Mouse (Mus musculus) bone marrow macrophage, adult 2 months (primary cell): Measurements from ENCODE around the gene Mansc1. TPM values are rescaled to one million over a fixed set of nuclear protein-coding genes. Genes with fewer than 3 reads are reported as not detected.
A peak's percentile ranks its signal among the peaks of the same experiment; 100 is the strongest.

ENCODE experiments used
- H3K27ac ChIP-seq: 2 replicates; pipeline ENCODE4 v1.5.1; 2012; ENCODE audit warnings: low read depth, low read length; ENCODE audit not compliant: insufficient read depth
- H3K4me1 ChIP-seq: 2 replicates; pipeline ENCODE4 v1.6.1; 2012; ENCODE audit warnings: low read length; ENCODE audit not compliant: control insufficient read depth, insufficient read depth
- H3K4me3 ChIP-seq: 2 replicates; pipeline ENCODE4 v1.5.1; 2012; ENCODE audit warnings: mild to moderate bottlenecking, low read length, moderate library complexity; ENCODE audit not compliant: insufficient read depth
- CTCF ChIP-seq: IDR thresholded peaks from 2 replicates; pipeline ENCODE4 v1.5.1; 2012; ENCODE audit warnings: low read depth, mild to moderate bottlenecking, low read length, moderate library complexity
- POLR2A ChIP-seq: IDR thresholded peaks from 2 replicates; pipeline ENCODE4 v1.6.1; 2012; ENCODE audit warnings: mild to moderate bottlenecking, low read depth, low read length, borderline replicate concordance
- polyA plus RNA-seq: library from polyadenylated mRNA; stranded (reverse); fragments of >200 nt; gene quantifications from 2 replicates; pipeline ENCODE4 v1.2.4, GENCODE M21; 2012; ENCODE audit not compliant: missing spikeins, insufficient read depth, insufficient read length

Gene Mansc1
- polyA plus RNA-seq, 1 experiment, result 5.6 TPM

DNA sequence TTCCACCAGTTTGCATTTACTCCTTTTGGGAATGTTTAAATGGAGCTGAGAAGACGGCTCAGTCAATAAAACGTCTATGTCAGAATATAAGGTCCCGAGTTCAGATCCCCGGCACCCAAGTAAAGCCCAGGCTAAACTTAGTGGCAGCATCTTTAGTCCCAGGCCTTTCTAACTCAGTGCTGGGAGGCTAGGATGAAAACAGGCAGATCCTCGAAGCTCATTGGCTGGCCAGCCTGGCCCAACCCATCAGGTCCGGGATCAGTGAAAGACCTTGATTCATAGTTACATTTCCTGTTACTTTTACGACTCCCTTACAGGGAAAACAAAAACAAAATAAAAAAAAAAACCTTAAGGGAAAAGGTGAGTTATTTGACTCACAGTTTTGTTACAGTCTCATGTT is 31.2 kb downstream of the Mansc1 start:
- no peak overlapping the region for H3K27ac ChIP-seq
- H3K4me1 ChIP-seq, result no peaks in the 10 kb centered on the region
- TF ChIP-seq CTCF (no peak), POLR2A (no peak)
- no peak overlapping the region for H3K4me3 ChIP-seq

DNA sequence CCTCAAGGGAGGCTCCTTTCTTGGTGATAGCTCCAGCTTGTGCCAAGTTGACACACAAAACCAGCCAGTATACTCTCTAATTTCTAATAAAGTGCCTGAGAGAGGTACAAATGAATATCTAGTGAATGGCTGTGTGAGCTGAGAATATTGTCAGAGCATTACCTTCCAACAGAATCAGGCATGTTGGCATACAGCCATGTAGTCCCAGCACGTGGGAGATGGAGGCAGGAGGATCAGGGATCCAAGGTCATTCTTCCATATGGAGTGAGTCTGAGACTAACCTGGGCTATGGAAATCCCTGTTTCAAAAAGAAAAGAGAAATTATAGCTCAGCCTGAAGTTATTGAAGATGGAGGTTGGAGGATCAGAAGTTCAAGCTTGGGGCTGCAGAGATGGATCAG is 33.0 kb downstream of the Mansc1 start:
- H3K4me3 ChIP-seq, result no peak overlapping the region
- H3K27ac ChIP-seq, result no peak overlapping the region
- no peak for TF ChIP-seq CTCF
- no peak for TF ChIP-seq POLR2A
- peaks cover 9% of the 10 kb centered on the region; the same call in 1 of the 2 replicates for H3K4me1 ChIP-seq

GRCm38 (mm10) chr6:134597651-134598229 is 34.5 kb downstream of the Mansc1 start:
- Histone ChIP-seq H3K4me3 (no peak overlapping the region), H3K27ac (no peak overlapping the region), H3K4me1 (peaks cover 9% of the 10 kb centered on the region; the same call in 1 of the 2 replicates)
- TF ChIP-seq CTCF (no peak), POLR2A (no peak)

DNA sequence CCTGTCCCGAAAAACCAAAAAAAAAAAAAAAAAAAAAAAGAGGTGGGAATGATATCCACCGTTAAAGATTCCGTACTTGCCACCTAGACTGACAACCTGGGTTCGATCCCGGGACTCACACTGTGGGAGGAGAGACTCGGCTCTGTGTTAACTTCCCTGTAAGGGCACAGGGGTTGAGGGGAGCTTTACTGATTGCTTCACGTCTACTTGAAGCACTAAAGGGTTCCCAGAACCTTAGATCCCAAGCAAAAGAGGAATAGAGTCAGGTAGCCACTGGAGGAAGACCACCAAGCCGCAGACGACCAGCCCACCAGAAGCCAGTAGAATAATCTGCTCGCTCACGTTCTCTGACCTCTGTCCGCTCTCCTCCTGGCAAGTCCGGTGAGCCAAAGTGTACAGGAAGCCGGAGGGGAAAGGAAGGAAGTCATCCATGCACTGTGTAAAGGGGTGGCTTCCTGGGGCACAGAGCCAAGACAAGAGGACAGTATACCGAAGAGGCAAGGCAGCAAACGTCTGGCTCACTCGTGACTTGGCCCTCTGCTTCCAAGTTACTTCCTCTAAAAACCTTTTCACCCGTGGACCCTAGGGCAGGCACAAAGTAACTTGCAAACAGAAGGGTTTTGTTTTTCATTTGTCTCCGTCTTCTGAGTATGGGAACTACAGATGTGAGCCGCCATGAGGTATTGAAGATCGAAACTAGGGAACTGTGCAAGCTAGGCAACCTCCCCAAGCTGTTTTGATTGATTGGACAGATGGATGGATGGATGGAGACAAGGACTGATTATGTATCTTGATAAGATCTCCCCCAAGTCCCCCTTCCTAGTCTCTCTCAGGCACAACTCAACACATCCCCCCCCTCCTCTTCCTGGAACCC is 37.5 kb downstream of the Mansc1 start:
- peak overlapping the region; percentile 45 for H3K4me3 ChIP-seq
- peaks cover 9% of the 10 kb centered on the region; the same call in 1 of the 2 replicates for H3K4me1 ChIP-seq
- H3K27ac ChIP-seq, result peak overlapping the region; percentile 39
- TF ChIP-seq POLR2A (no peak), CTCF (no peak)

GRCm38 (mm10) chr6:134591614-134592013 is 40.7 kb downstream of the Mansc1 start:
- H3K4me3 ChIP-seq, result no peak overlapping the region
- H3K27ac ChIP-seq, result no peak overlapping the region
- peaks cover 9% of the 10 kb centered on the region; the same call in 1 of the 2 replicates for H3K4me1 ChIP-seq
- TF ChIP-seq CTCF, result no peak
- TF ChIP-seq POLR2A, result no peak

- Histone ChIP-seq H3K4me3 (no peak overlapping the region), H3K4me1 (no peaks in the 10 kb centered on the region), H3K27ac (no peak overlapping the region)
- TF ChIP-seq POLR2A (no peak), CTCF (no peak)
Measured at GRCm38 (mm10) chr6:134586241-134586640, 46.0 kb downstream of the Mansc1 start.

GRCm38 (mm10) chr6:134584616-134585015 is 47.7 kb downstream of the Mansc1 start:
- TF ChIP-seq POLR2A (no peak), CTCF (no peak)
- no peak overlapping the region for H3K27ac ChIP-seq
- no peak overlapping the region for H3K4me3 ChIP-seq
- no peaks in the 10 kb centered on the region for H3K4me1 ChIP-seq

DNA sequence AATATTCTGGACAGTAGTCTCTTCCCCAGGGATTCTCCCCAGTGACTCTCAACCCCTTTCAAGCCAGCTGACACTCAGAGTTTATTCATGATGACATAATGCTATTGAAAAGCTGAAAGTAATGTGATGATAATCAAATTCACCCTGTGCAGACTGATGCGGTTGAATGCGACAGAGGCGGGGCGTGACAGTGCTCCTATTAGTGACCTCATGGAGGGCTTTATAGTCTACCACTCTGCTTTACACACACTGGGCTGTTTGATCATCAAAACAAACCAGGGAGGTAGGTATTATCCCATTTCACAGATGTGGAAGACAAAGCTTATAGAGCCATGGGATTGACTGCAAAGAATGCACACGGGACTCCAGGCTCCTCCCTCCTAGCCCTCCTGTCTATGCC is 50.2 kb downstream of the Mansc1 start:
- TF ChIP-seq POLR2A (no peak), CTCF (no peak)
- Histone ChIP-seq H3K4me3 (no peak overlapping the region), H3K4me1 (no peaks in the 10 kb centered on the region), H3K27ac (no peak overlapping the region)

DNA sequence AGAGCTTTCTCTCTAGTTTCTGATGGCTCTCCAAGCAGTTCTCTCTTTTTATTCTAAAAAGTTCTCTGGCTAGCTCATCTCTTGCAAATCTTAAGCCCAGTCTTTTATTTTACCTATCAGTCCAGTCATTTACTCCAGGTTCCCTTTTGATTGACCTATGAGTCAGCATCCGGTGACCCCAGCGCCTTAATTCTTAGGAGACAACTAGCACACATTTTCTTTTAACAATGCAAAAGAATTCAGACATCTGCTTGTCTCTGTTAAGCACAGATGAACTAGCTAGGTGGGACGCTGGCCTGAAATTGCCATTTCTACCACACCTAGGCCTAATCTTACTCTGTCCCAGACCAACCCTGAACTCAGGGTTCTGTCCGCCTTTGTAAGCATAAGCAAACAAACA is 52.8 kb downstream of the Mansc1 start:
- Histone ChIP-seq H3K4me1 (no peaks in the 10 kb centered on the region), H3K27ac (no peak overlapping the region), H3K4me3 (no peak overlapping the region)
- TF ChIP-seq POLR2A (no peak), CTCF (no peak)

DNA sequence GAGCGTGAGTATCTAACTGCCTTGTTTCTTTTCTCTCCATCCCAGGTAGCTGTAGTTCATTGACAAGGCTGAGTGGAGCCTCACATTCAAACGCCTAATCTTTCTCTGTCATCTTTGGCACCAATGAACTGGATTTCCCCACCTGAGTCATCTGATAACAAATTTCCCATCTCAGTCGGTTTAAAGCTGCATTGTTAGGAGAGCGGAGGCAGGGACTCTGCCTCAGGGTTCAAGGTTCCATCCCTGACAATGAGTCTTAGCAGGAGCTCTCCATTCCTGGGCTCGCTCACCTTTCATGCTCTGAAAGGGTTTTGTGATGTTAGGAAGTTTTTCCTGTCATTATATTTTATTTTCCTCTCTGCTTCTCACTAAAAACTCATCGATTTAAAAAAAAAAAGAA is 54.2 kb downstream of the Mansc1 start:
- TF ChIP-seq POLR2A (no peak), CTCF (no peak)
- H3K27ac ChIP-seq, result no peak overlapping the region
- H3K4me1 ChIP-seq, result no peaks in the 10 kb centered on the region
- no peak overlapping the region for H3K4me3 ChIP-seq
